11 mouse cellular contexts compared by ENCODE assay signal in genomic region chr16:67769114-67769513, GRCm38 (mm10).
DNase-seq lines count a peak whose midpoint lies in the region; ATAC-seq and TF ChIP-seq lines count a peak whose summit lies in the region.
"Had no signal": no experiment of that assay in that cellular context is flagged by ENCODE, and none has a peak within 500 bp of the region (broad histone marks: within the 10 kb centered on the region; RNA-seq: fewer than 3 reads in every experiment).

No protein-coding gene starts in this region.

- TF ChIP-seq EP300 in stomach, postnatal 0 days (optimal IDR thresholded peaks at IDR 0.05): no peak

- no peak overlapping the region for H3K4me2 ChIP-seq in stomach, postnatal 0 days (replicated peaks; ENCODE audit: low read depth)
- H3K4me2 ChIP-seq: limb, embryonic 12.5 days had no signal

- no peaks in the 10 kb centered on the region for H3K4me1 ChIP-seq in stomach, postnatal 0 days (replicated peaks; ENCODE audit: control insufficient read depth, insufficient read depth)
- H3K4me1 ChIP-seq: limb, embryonic 12.5 days had no signal

- intact Hi-C loops in left cerebral cortex, postnatal 14 days (cut with DNase I): no loop called here

- peak; percentile 76 for TF ChIP-seq CTCF in layer of hippocampus, adult 2 months (conservative IDR thresholded peaks at IDR 0.05)
- peak; percentile 48 for TF ChIP-seq CTCF in stomach, postnatal 0 days (IDR thresholded peaks at IDR 0.05; ENCODE audit: low read depth)

- no peak overlapping the region for H3K4me3 ChIP-seq in layer of hippocampus, adult 2 months
- H3K4me3 ChIP-seq in stomach, postnatal 0 days (ENCODE audit: low read depth, low read length): no peak overlapping the region
- H3K4me3 ChIP-seq: limb, embryonic 12.5 days had no signal

- H3K27me3 ChIP-seq in stomach, postnatal 0 days (ENCODE audit: control insufficient read depth, insufficient read depth, low read length): no peaks in the 10 kb centered on the region
- H3K27me3 ChIP-seq: limb, embryonic 12.5 days had no signal

- 38% methylated on average over 5 of the region's 5 CpGs for WGBS in stomach, postnatal 0 days

- no peaks in the 10 kb centered on the region for H3K9me3 ChIP-seq in stomach, postnatal 0 days (ENCODE audit: control insufficient read depth, low read length)
- H3K9me3 ChIP-seq: limb, embryonic 12.5 days had no signal

- H3K27ac ChIP-seq in layer of hippocampus, adult 2 months: no peak overlapping the region
- H3K27ac ChIP-seq in stomach, postnatal 0 days (replicated peaks): no peak overlapping the region
- H3K27ac ChIP-seq: limb, embryonic 12.5 days had no signal

- no peak overlapping the region for H3K9ac ChIP-seq in stomach, postnatal 0 days (ENCODE audit: low read length)
- H3K9ac ChIP-seq: limb, embryonic 12.5 days had no signal

- no peaks in the 10 kb centered on the region for H3K36me3 ChIP-seq in stomach, postnatal 0 days (ENCODE audit: control insufficient read depth, insufficient read depth, low read length)
- H3K36me3 ChIP-seq: limb, embryonic 12.5 days had no signal

- no peak for ATAC-seq in stomach, postnatal 0 days (ENCODE audit: low FRiP score, low TSS enrichment)
- ATAC-seq in frontal cortex, adult (ENCODE audit: low TSS enrichment): no peak; the same call in 1 of the 2 replicates

- DNase-seq in cerebellum, postnatal 14 days: peak; percentile 48 to 49
- DNase-seq in cerebellum, adult 9-11 months: no peak
- peak; percentile 7 to 43 for DNase-seq in left cerebral cortex, postnatal 14 days (ENCODE audit: low spot score in 2 of 2)
- no peak for DNase-seq in left cerebral cortex, adult 11 months (ENCODE audit: low spot score)
- DNase-seq in layer of hippocampus, adult 2 months (ENCODE audit: low spot score in 2 of 2): no peak
- no peak for DNase-seq in stomach, postnatal 0 days (ENCODE audit: low spot score)
- DNase-seq in adipocyte (ENCODE audit: low spot score): no peak
- DNase-seq: lung, postnatal 14 days; thymus, postnatal 25 days had no signal

Comparison
In these comparisons a context has a peak if more than half of its experiments do, and no peak if none do; other contexts are left out.
1. DNase-seq: peak in cerebellum, postnatal 14 days (2 of 2) and left cerebral cortex, postnatal 14 days (2 of 2); none in cerebellum, adult 9-11 months (single experiment), left cerebral cortex, adult 11 months (single experiment), layer of hippocampus, adult 2 months (0 of 2), stomach, postnatal 0 days (single experiment) and adipocyte (single experiment).